Mouse (Mus musculus): Measurements from ENCODE around the gene Cisd3. TPM values are rescaled to one million over a fixed set of nuclear protein-coding genes. Genes with fewer than 3 reads are reported as not detected.

Gene Cisd3
- polyA plus RNA-seq, 1 experiment = 149 TPM

- H3K27me3 ChIP-seq (replicated peaks; ENCODE audit: control insufficient read depth, insufficient read depth, low read length) = no peaks in the 10 kb centered on the region
- H3K4me1 ChIP-seq (ENCODE audit: control insufficient read depth, insufficient read depth, low read length) = peaks cover 17% of the 10 kb centered on the region
- WGBS = under 1% methylated on average over 78 of the region's 78 CpGs
- TF ChIP-seq CTCF (conservative IDR thresholded peaks at IDR 0.05; ENCODE audit: insufficient read depth, insufficient read length, low read depth, low read length) = no peak
- peak; percentile 71 for TF ChIP-seq POLR2A (IDR thresholded peaks at IDR 0.05; ENCODE audit: low read depth, low read length)
- DNase-seq = peak; percentile 83
- peak overlapping the region; percentile 92 for H3K4me3 ChIP-seq (ENCODE audit: insufficient read depth, low read depth, low read length)
- no peaks in the 10 kb centered on the region for H3K36me3 ChIP-seq (ENCODE audit: control insufficient read depth, insufficient read depth, low read length)
- H3K27ac ChIP-seq (ENCODE audit: insufficient read depth, low read depth, low read length) = peak overlapping the region; percentile 93
Observed at GRCm38 (mm10) chr11:97659990-97660714, 25.5 kb upstream of the Cisd3 start.

- Histone ChIP-seq H3K4me3 (ENCODE audit: insufficient read depth, low read depth, low read length) (peak overlapping the region; percentile 92), H3K36me3 (ENCODE audit: control insufficient read depth, insufficient read depth, low read length) (no peaks in the 10 kb centered on the region), H3K27me3 (replicated peaks; ENCODE audit: control insufficient read depth, insufficient read depth, low read length) (no peaks in the 10 kb centered on the region), H3K4me1 (ENCODE audit: control insufficient read depth, insufficient read depth, low read length) (peaks cover 17% of the 10 kb centered on the region), H3K27ac (ENCODE audit: insufficient read depth, low read depth, low read length) (peak overlapping the region; percentile 93)
- WGBS = 9% methylated on average over 27 of the region's 27 CpGs
- DNase-seq = peak; percentile 21
- no peak for TF ChIP-seq POLR2A (IDR thresholded peaks at IDR 0.05; ENCODE audit: low read depth, low read length)
- TF ChIP-seq CTCF (conservative IDR thresholded peaks at IDR 0.05; ENCODE audit: insufficient read depth, insufficient read length, low read depth, low read length) = no peak
Observed at GRCm38 (mm10) chr11:97660734-97661647, 24.6 kb upstream of the Cisd3 start.

GRCm38 (mm10) chr11:97661648-97662133 is 23.9 kb upstream of the Cisd3 start:
- peak overlapping the region; percentile 47 for H3K4me3 ChIP-seq (ENCODE audit: insufficient read depth, low read depth, low read length)
- H3K4me1 ChIP-seq (ENCODE audit: control insufficient read depth, insufficient read depth, low read length) = peaks cover 17% of the 10 kb centered on the region
- no peaks in the 10 kb centered on the region for H3K36me3 ChIP-seq (ENCODE audit: control insufficient read depth, insufficient read depth, low read length)
- peak; percentile 92 for DNase-seq
- under 1% methylated on average over 20 of the region's 20 CpGs for WGBS
- H3K27me3 ChIP-seq (replicated peaks; ENCODE audit: control insufficient read depth, insufficient read depth, low read length) = no peaks in the 10 kb centered on the region
- peak overlapping the region; percentile 93 for H3K27ac ChIP-seq (ENCODE audit: insufficient read depth, low read depth, low read length)
- TF ChIP-seq POLR2A (IDR thresholded peaks at IDR 0.05; ENCODE audit: low read depth, low read length) (no peak), CTCF (conservative IDR thresholded peaks at IDR 0.05; ENCODE audit: insufficient read depth, insufficient read length, low read depth, low read length) (no peak)

GRCm38 (mm10) chr11:97662207-97662892 is 23.3 kb upstream of the Cisd3 start:
- no peak for TF ChIP-seq CTCF (conservative IDR thresholded peaks at IDR 0.05; ENCODE audit: insufficient read depth, insufficient read length, low read depth, low read length)
- TF ChIP-seq POLR2A (IDR thresholded peaks at IDR 0.05; ENCODE audit: low read depth, low read length) = no peak
- peak overlapping the region; percentile 93 for H3K27ac ChIP-seq (ENCODE audit: insufficient read depth, low read depth, low read length)
- no peaks in the 10 kb centered on the region for H3K36me3 ChIP-seq (ENCODE audit: control insufficient read depth, insufficient read depth, low read length)
- whole genome bisulfite sequencing = 2% methylated on average over 21 of the region's 21 CpGs
- H3K4me3 ChIP-seq (ENCODE audit: insufficient read depth, low read depth, low read length) = peak overlapping the region; percentile 83
- H3K4me1 ChIP-seq (ENCODE audit: control insufficient read depth, insufficient read depth, low read length) = peaks cover 17% of the 10 kb centered on the region
- peak; percentile 81 for DNase-seq
- H3K27me3 ChIP-seq (replicated peaks; ENCODE audit: control insufficient read depth, insufficient read depth, low read length) = no peaks in the 10 kb centered on the region

- peak; percentile 88 for DNase-seq
- peak within 1 kb of the TSS; percentile 93 for H3K27ac ChIP-seq (ENCODE audit: insufficient read depth, low read depth, low read length)
- no peak for TF ChIP-seq CTCF (conservative IDR thresholded peaks at IDR 0.05; ENCODE audit: insufficient read depth, insufficient read length, low read depth, low read length)
- TF ChIP-seq POLR2A (IDR thresholded peaks at IDR 0.05; ENCODE audit: low read depth, low read length) = no peak
- no peaks in the 10 kb centered on the region for H3K27me3 ChIP-seq (replicated peaks; ENCODE audit: control insufficient read depth, insufficient read depth, low read length)
- H3K4me1 ChIP-seq (ENCODE audit: control insufficient read depth, insufficient read depth, low read length) = peaks cover 17% of the 10 kb centered on the region
- WGBS = 1% methylated on average over 21 of the region's 76 CpGs
- peak within 1 kb of the TSS; percentile 83 for H3K4me3 ChIP-seq (ENCODE audit: insufficient read depth, low read depth, low read length)
- H3K36me3 ChIP-seq (ENCODE audit: control insufficient read depth, insufficient read depth, low read length) = no peaks in the 10 kb centered on the region
Observed at GRCm38 (mm10) chr11:97662893-97663527, 22.6 kb upstream of the Cisd3 start, which contains the start of gene Mllt6. Gene Mllt6 (plus strand): TSS chr11:97663414.

- TF ChIP-seq CTCF (conservative IDR thresholded peaks at IDR 0.05; ENCODE audit: insufficient read depth, insufficient read length, low read depth, low read length) (no peak), POLR2A (IDR thresholded peaks at IDR 0.05; ENCODE audit: low read depth, low read length) (no peak)
- DNase-seq = peak; percentile 74
- Histone ChIP-seq H3K4me3 (ENCODE audit: insufficient read depth, low read depth, low read length) (peak overlapping the region; percentile 83), H3K27ac (ENCODE audit: insufficient read depth, low read depth, low read length) (peak overlapping the region; percentile 65), H3K4me1 (ENCODE audit: control insufficient read depth, insufficient read depth, low read length) (peaks cover 15% of the 10 kb centered on the region), H3K27me3 (replicated peaks; ENCODE audit: control insufficient read depth, insufficient read depth, low read length) (no peaks in the 10 kb centered on the region), H3K36me3 (ENCODE audit: control insufficient read depth, insufficient read depth, low read length) (no peaks in the 10 kb centered on the region)
- under 1% methylated on average over 49 of the region's 57 CpGs for WGBS
Observed at GRCm38 (mm10) chr11:97663528-97664338, 21.9 kb upstream of the Cisd3 start.

Measured in kidney, adult 2 months (tissue).